7 mouse cellular contexts compared by ENCODE assay signal in genomic region chr7:28311151-28311925, GRCm38 (mm10). TPM values are rescaled to one million over a fixed set of nuclear protein-coding genes. Genes with fewer than 3 reads are reported as not detected.
A peak's percentile ranks its signal among the peaks of the same experiment; 100 is the strongest.
DNase-seq lines count a peak whose midpoint lies in the region; ATAC-seq and TF ChIP-seq lines count a peak whose summit lies in the region.

No protein-coding gene starts in this region.

- H3K27ac ChIP-seq in thymus, adult 2 months (ENCODE audit: control insufficient read depth, insufficient read depth, low read length) = no peak overlapping the region
- H3K27ac ChIP-seq in hindbrain, embryonic 15.5 days (replicated peaks) = peak overlapping the region; percentile 82

- H3K4me1 ChIP-seq in thymus, adult 2 months (replicated peaks; ENCODE audit: control insufficient read depth, insufficient read depth, low read length) = peaks cover 7% of the 10 kb centered on the region
- peaks cover 18% of the 10 kb centered on the region for H3K4me1 ChIP-seq in hindbrain, embryonic 15.5 days (replicated peaks)

- peak overlapping the region; percentile 78 for H3K4me2 ChIP-seq in hindbrain, embryonic 15.5 days

- no peak for TF ChIP-seq CTCF in thymus, adult 2 months (IDR thresholded peaks at IDR 0.05; ENCODE audit: borderline replicate concordance, control insufficient read depth, extremely low read depth, insufficient read depth, low read length, poor library complexity)

- ATAC-seq in common myeloid progenitor, adult 5-6 weeks (replicated peaks; ENCODE audit: low read depth, poor library complexity, severe bottlenecking) = 0 out of 2 replicates have a peak, but pooled peaks have one; percentile 2
- ATAC-seq in hindbrain, embryonic 15.5 days (ENCODE audit: low FRiP score, low read depth) = peak; percentile 73; the same call in 1 of the 2 replicates
- peak; percentile 20 for ATAC-seq in megakaryocyte-erythroid progenitor cell, adult 5-6 weeks (replicated peaks; ENCODE audit: low FRiP score, low TSS enrichment, poor library complexity, severe bottlenecking)

- H3K9me3 ChIP-seq in hindbrain, embryonic 15.5 days = no peaks in the 10 kb centered on the region

- WGBS in thymus, adult 2 months = 6% methylated on average over 35 of the region's 35 CpGs
- WGBS in hindbrain, embryonic 15.5 days = 6% methylated on average over 35 of the region's 35 CpGs

- no peak for TF ChIP-seq POLR2A in thymus, adult 2 months (IDR thresholded peaks at IDR 0.05; ENCODE audit: control insufficient read depth, extremely low read depth, insufficient read depth, low read length, poor library complexity)

- DNase-seq in thymus, adult 2 months = no peak
- DNase-seq in thymus, adult 18-20 months = no peak
- DNase-seq in natural killer cell, adult 2 months (ENCODE audit: low spot score in 2 of 2) = no peak
- DNase-seq in spleen, postnatal 14 days (ENCODE audit: low spot score in 2 of 2) = no peak

- peaks cover 29% of the 10 kb centered on the region for H3K36me3 ChIP-seq in thymus, adult 2 months (ENCODE audit: control insufficient read depth, insufficient read depth, low read length)
- peaks cover 38% of the 10 kb centered on the region for H3K36me3 ChIP-seq in hindbrain, embryonic 15.5 days

- H3K4me3 ChIP-seq in thymus, adult 2 months (ENCODE audit: control insufficient read depth, insufficient read depth, low read length) = peak overlapping the region; percentile 69
- H3K4me3 ChIP-seq in hindbrain, embryonic 15.5 days = peak overlapping the region; percentile 99

- H3K27me3 ChIP-seq in thymus, adult 2 months (ENCODE audit: control insufficient read depth, insufficient read depth, low read length) = no peaks in the 10 kb centered on the region
- no peaks in the 10 kb centered on the region for H3K27me3 ChIP-seq in hindbrain, embryonic 15.5 days

- H3K9ac ChIP-seq in hindbrain, embryonic 15.5 days = peak overlapping the region; percentile 87

RNA-seq across cellular contexts. Expression of gene Timm50, which starts 0.5 kb away (rescaled TPM):
- 100 and 102 TPM in 2 replicates for polyA plus RNA-seq in thymus, adult 2 months (2012; rRNA removed)
- 49.6 and 63.8 TPM in 2 replicates for total RNA-seq in common myeloid progenitor, adult 5-6 weeks (2017)
- 129 and 131 TPM in 2 replicates for polyA plus RNA-seq in hindbrain, embryonic 15.5 days (2015; fragmentation: Nextera tagmentation; extraction: Ambion mirVana)
- 77.5 and 91.2 TPM in 2 replicates for total RNA-seq in megakaryocyte-erythroid progenitor cell, adult 5-6 weeks (2014; fragmentation: Nextera tagmentation)
- 31.5 and 66.9 TPM in 2 replicates for total RNA-seq in megakaryocyte-erythroid progenitor cell, adult 5-6 weeks (2017)

RNA-seq across cellular contexts. Expression of gene Dll3, which starts 9.3 kb away (rescaled TPM):
- 1.1 and 1.3 TPM in 2 replicates for polyA plus RNA-seq in thymus, adult 2 months (2012; rRNA removed)
- total RNA-seq in common myeloid progenitor, adult 5-6 weeks (2017) = not detected in 2 replicates
- 18.4 and 26.9 TPM in 2 replicates for polyA plus RNA-seq in hindbrain, embryonic 15.5 days (2015; fragmentation: Nextera tagmentation; extraction: Ambion mirVana)
- total RNA-seq in megakaryocyte-erythroid progenitor cell, adult 5-6 weeks (2014; fragmentation: Nextera tagmentation) = 0.45 TPM in 1 of 2 replicates, not detected in the other
- total RNA-seq in megakaryocyte-erythroid progenitor cell, adult 5-6 weeks (2017) = not detected in 2 replicates

RNA-seq across cellular contexts. Expression of gene Selenov, which starts 20.4 kb away (rescaled TPM):
- polyA plus RNA-seq in thymus, adult 2 months (2012; rRNA removed) = 0.24 TPM in 1 of 2 replicates, not detected in the other
- total RNA-seq in common myeloid progenitor, adult 5-6 weeks (2017) = not detected in 2 replicates
- 0.62 and 1.4 TPM in 2 replicates for polyA plus RNA-seq in hindbrain, embryonic 15.5 days (2015; fragmentation: Nextera tagmentation; extraction: Ambion mirVana)
- not detected in 2 replicates for total RNA-seq in megakaryocyte-erythroid progenitor cell, adult 5-6 weeks (2014; fragmentation: Nextera tagmentation)
- not detected in 2 replicates for total RNA-seq in megakaryocyte-erythroid progenitor cell, adult 5-6 weeks (2017)

RNA-seq across cellular contexts. Expression of gene Supt5, which starts 27.2 kb away (rescaled TPM):
- polyA plus RNA-seq in thymus, adult 2 months (2012; rRNA removed) = 241 and 245 TPM in 2 replicates
- total RNA-seq in common myeloid progenitor, adult 5-6 weeks (2017) = 63.4 and 68.1 TPM in 2 replicates
- 94.0 and 104 TPM in 2 replicates for polyA plus RNA-seq in hindbrain, embryonic 15.5 days (2015; fragmentation: Nextera tagmentation; extraction: Ambion mirVana)
- 87.6 and 113 TPM in 2 replicates for total RNA-seq in megakaryocyte-erythroid progenitor cell, adult 5-6 weeks (2014; fragmentation: Nextera tagmentation)
- total RNA-seq in megakaryocyte-erythroid progenitor cell, adult 5-6 weeks (2017) = 68.5 and 79.4 TPM in 2 replicates

RNA-seq across cellular contexts. Expression of gene Eid2b, which starts 33.8 kb away (rescaled TPM):
- polyA plus RNA-seq in thymus, adult 2 months (2012; rRNA removed) = 8.7 and 11.8 TPM in 2 replicates
- 1.9 and 4.7 TPM in 2 replicates for total RNA-seq in common myeloid progenitor, adult 5-6 weeks (2017)
- polyA plus RNA-seq in hindbrain, embryonic 15.5 days (2015; fragmentation: Nextera tagmentation; extraction: Ambion mirVana) = 38.4 and 38.7 TPM in 2 replicates
- 2.1 and 2.9 TPM in 2 replicates for total RNA-seq in megakaryocyte-erythroid progenitor cell, adult 5-6 weeks (2014; fragmentation: Nextera tagmentation)
- total RNA-seq in megakaryocyte-erythroid progenitor cell, adult 5-6 weeks (2017) = 0.38 and 1.4 TPM in 2 replicates

Comparison
In these comparisons a context has a peak if more than half of its experiments do, and no peak if none do; other contexts are left out.
1. ATAC-seq: peak in every context shown above with its lines; median percentile 73 in hindbrain, embryonic 15.5 days; 20 in megakaryocyte-erythroid progenitor cell, adult 5-6 weeks; 2 in common myeloid progenitor, adult 5-6 weeks.